In genomic region chr3:105872034-105872433, GRCm38 (mm10) we compare ENCODE assay signal across 13 mouse cellular contexts. TPM values are rescaled to one million over a fixed set of nuclear protein-coding genes. Genes with fewer than 3 reads are reported as not detected.
DNase-seq lines count a peak whose midpoint lies in the region; ATAC-seq lines count a peak whose summit lies in the region.
"Had no signal": no experiment of that assay in that cellular context is flagged by ENCODE, and none has a peak within 500 bp of the region (broad histone marks: within the 10 kb centered on the region; RNA-seq: fewer than 3 reads in every experiment).

No protein-coding gene starts in this region.

- no peaks in the 10 kb centered on the region for H3K9me3 ChIP-seq in liver, embryonic 11.5 days (ENCODE audit: control insufficient read depth, low read length)

- H3K4me3 ChIP-seq in liver, embryonic 11.5 days (ENCODE audit: low read depth, low read length) = no peak overlapping the region

- no peak for ATAC-seq in liver, embryonic 11.5 days (replicated peaks; ENCODE audit: low FRiP score)
- ATAC-seq in megakaryocyte progenitor cell, adult 5-6 weeks (replicated peaks; ENCODE audit: poor library complexity) = no peak

- 64% methylated on average over 6 of the region's 6 CpGs for WGBS in liver, embryonic 11.5 days

- no peak overlapping the region for H3K4me2 ChIP-seq in liver, embryonic 11.5 days

- no peak overlapping the region for H3K27ac ChIP-seq in liver, embryonic 11.5 days (ENCODE audit: low read depth, low read length)
- H3K27ac ChIP-seq: macrophage had no signal

- H3K27me3 ChIP-seq in liver, embryonic 11.5 days (replicated peaks; ENCODE audit: control insufficient read depth, insufficient read depth, low read length) = no peaks in the 10 kb centered on the region

- H3K36me3 ChIP-seq in liver, embryonic 11.5 days (ENCODE audit: control insufficient read depth, insufficient read depth, low read length) = no peaks in the 10 kb centered on the region

- no peaks in the 10 kb centered on the region for H3K4me1 ChIP-seq in liver, embryonic 11.5 days (replicated peaks; ENCODE audit: control insufficient read depth, insufficient read depth, low read length)

- no peak overlapping the region for H3K9ac ChIP-seq in liver, embryonic 11.5 days (ENCODE audit: low read depth, low read length)

- DNase-seq in adrenal gland, adult 2 months = peak; percentile 31
- DNase-seq in adrenal gland, postnatal 25 days = no peak
- peak; percentile 26 for DNase-seq in liver, embryonic 11.5 days (ENCODE audit: low spot score)
- no peak for DNase-seq in liver
- peak; percentile 42 for DNase-seq in fat pad, adult 2 months (ENCODE audit: extremely low read depth, low read depth, low spot score)
- peak; percentile 55 for DNase-seq in kidney, postnatal 14 days
- no peak for DNase-seq in cerebellum, adult 18-20 months
- DNase-seq: gastrocnemius, postnatal 14 days had no signal

RNA-seq across cellular contexts. Expression of gene Tmigd3, which starts 1.3 kb away (rescaled TPM):
- total RNA-seq in adrenal gland, adult 2 months (2021) = not detected
- not detected in 2 replicates for polyA plus RNA-seq in adrenal gland, adult 2 months (2012; rRNA removed)
- total RNA-seq in adrenal gland, postnatal 25 days (2021) = not detected in 2 replicates
- 0.26 and 0.27 TPM in 2 replicates for polyA plus RNA-seq in liver, embryonic 11.5 days (2014; fragmentation: Nextera tagmentation; extraction: Ambion mirVana)
- 0.71 and 1.8 TPM in 2 replicates for total RNA-seq in megakaryocyte progenitor cell, adult 5-6 weeks (2015)
- total RNA-seq in megakaryocyte progenitor cell, adult 5-6 weeks (2017) = 0.33 and 2.2 TPM in 2 replicates
- total RNA-seq: common myeloid progenitor, adult 5-6 weeks; gastrocnemius, postnatal 14 days; left cerebral cortex, adult 18-20 months; neutrophil, adult 5-6 weeks had no signal

RNA-seq across cellular contexts. Expression of gene Adora3, which starts 1.4 kb away (rescaled TPM):
- under 1 TPM; 0.12 to 0.35 TPM for total RNA-seq in adrenal gland, adult 2 months (2021)
- polyA plus RNA-seq in adrenal gland, adult 2 months (2012; rRNA removed) = 0.18 and 0.28 TPM in 2 replicates
- not detected in 2 replicates for total RNA-seq in adrenal gland, postnatal 25 days (2021)
- 0.36 and 0.92 TPM in 2 replicates for polyA plus RNA-seq in liver, embryonic 11.5 days (2014; fragmentation: Nextera tagmentation; extraction: Ambion mirVana)
- total RNA-seq in megakaryocyte progenitor cell, adult 5-6 weeks (2015) = 0.81 and 1.4 TPM in 2 replicates
- 0.20 TPM in 1 of 2 replicates, not detected in the other for total RNA-seq in megakaryocyte progenitor cell, adult 5-6 weeks (2017)
- total RNA-seq: gastrocnemius, postnatal 14 days had no signal

Comparison
In these comparisons a context has a peak if more than half of its experiments do, and no peak if none do; other contexts are left out.
1. DNase-seq: peak in adrenal gland, adult 2 months (single experiment), liver, embryonic 11.5 days (single experiment), fat pad, adult 2 months (single experiment) and kidney, postnatal 14 days (single experiment); none in adrenal gland, postnatal 25 days (single experiment), liver (single experiment) and cerebellum, adult 18-20 months (0 of 2).